Mouse (Mus musculus) forebrain, postnatal 0 days (tissue): Measurements from ENCODE around the gene Zfp428. TPM values are rescaled to one million over a fixed set of nuclear protein-coding genes. Genes with fewer than 3 reads are reported as not detected.

Experiments used
- ATAC-seq: fragments of 200-750 bp; cut with Nextera tagmentation; 2 replicates; pipeline ENCODE4 v1.8.0; 2017; ENCODE audit warnings: mild to moderate bottlenecking, moderate library complexity
- DNase-seq: peaks from one replicate; pipeline ENCODE4 v3.0.0-alpha.2; 2015
- H3K27ac ChIP-seq: fragments of 300-500 bp; sonication (generic); 2 replicates; pipeline ENCODE4 v1.5.1; 2014; ENCODE audit warnings: low read depth, mild to moderate bottlenecking, antibody characterized with exemption, low read length, moderate library complexity, mixed read lengths
- H3K27me3 ChIP-seq: fragments of 300-500 bp; sonication (generic); 2 replicates; pipeline ENCODE4 v1.6.1; 2014; ENCODE audit warnings: mild to moderate bottlenecking, low read length, mixed read lengths; ENCODE audit not compliant: insufficient read depth
- H3K36me3 ChIP-seq: fragments of 300-500 bp; sonication (generic); 2 replicates; pipeline ENCODE4 v1.6.1; 2014; ENCODE audit warnings: mild to moderate bottlenecking, moderate library complexity; ENCODE audit not compliant: insufficient read depth
- H3K4me1 ChIP-seq: fragments of 300-500 bp; sonication (generic); 2 replicates; pipeline ENCODE4 v1.6.1; 2014; ENCODE audit warnings: antibody characterized with exemption; ENCODE audit not compliant: insufficient read depth
- H3K4me2 ChIP-seq: fragments of 300-500 bp; sonication (generic); 2 replicates; pipeline ENCODE4 v1.6.1; 2014; ENCODE audit warnings: low read depth, mild to moderate bottlenecking, moderate library complexity
- H3K4me3 ChIP-seq: fragments of 300-500 bp; sonication (generic); 2 replicates; pipeline ENCODE4 v1.5.1; 2014; ENCODE audit warnings: low read depth, low read length, mixed read lengths
- H3K9ac ChIP-seq: fragments of 300-500 bp; sonication (generic); 2 replicates; pipeline ENCODE4 v1.6.1; 2014; ENCODE audit warnings: mild to moderate bottlenecking
- H3K9me3 ChIP-seq: fragments of 300-500 bp; sonication (generic); 2 replicates; pipeline ENCODE4 v1.6.1; 2016; ENCODE audit warnings: low read length
- CTCF ChIP-seq: sonication (generic); IDR thresholded peaks from 2 replicates; pipeline ENCODE4 v1.5.1; 2016; ENCODE audit warnings: antibody characterized with exemption, control low read depth, low read depth
- WGBS: fragments of 180-500 bp; shearing (Covaris S2); extraction: QIAGEN DNeasy Blood & Tissue Kit; methylation state at CpG from one replicate; pipeline ENCODE4 v1.1.7; 2014; 5-methylcytosine and 5-hydroxymethylcytosine counted together
- polyA plus RNA-seq: library from polyadenylated mRNA; unstranded; fragments of >200 nt; fragmentation: Nextera tagmentation; extraction: Ambion mirVana; gene quantifications from 2 replicates; pipeline ENCODE4 v1.2.1, GENCODE M21; 2015
- total RNA-seq: library from RNA; depleted of rRNA; stranded (reverse); fragments of >200 nt; gene quantifications from 2 replicates; pipeline ENCODE4 v1.2.3, GENCODE M21; 2014

The Zfp428 gene
- total and polyA plus RNA-seq, 2 experiments from 2014 or later: 196 to 258 TPM

- peak within 1 kb of the TSS; percentile 59; the same call in 1 of the 2 replicates for H3K27ac ChIP-seq
- no peaks in the 10 kb centered on the region for H3K4me1 ChIP-seq
- no peak for TF ChIP-seq CTCF
- 38% methylated on average over 13 of the region's 13 CpGs for WGBS
- H3K36me3 ChIP-seq: no peaks in the 10 kb centered on the region; the same call in 1 of the 2 replicates
- H3K27me3 ChIP-seq: no peaks in the 10 kb centered on the region
- peak within 1 kb of the TSS; percentile 86 for H3K4me3 ChIP-seq
- peak within 1 kb of the TSS; percentile 76 for H3K4me2 ChIP-seq
- ATAC-seq: no peak
- no peaks in the 10 kb centered on the region for H3K9me3 ChIP-seq
- no peak for DNase-seq
- H3K9ac ChIP-seq: peak within 1 kb of the TSS; percentile 68
Observed at GRCm38 (mm10) chr7:24546068-24546614, 39.3 kb downstream of the Zfp428 start, which contains the start of the genes Pinlyp and Xrcc1. Gene Pinlyp (minus strand): TSS chr7:24546118. Gene Xrcc1 (plus strand): TSS chr7:24546289.

DNA sequence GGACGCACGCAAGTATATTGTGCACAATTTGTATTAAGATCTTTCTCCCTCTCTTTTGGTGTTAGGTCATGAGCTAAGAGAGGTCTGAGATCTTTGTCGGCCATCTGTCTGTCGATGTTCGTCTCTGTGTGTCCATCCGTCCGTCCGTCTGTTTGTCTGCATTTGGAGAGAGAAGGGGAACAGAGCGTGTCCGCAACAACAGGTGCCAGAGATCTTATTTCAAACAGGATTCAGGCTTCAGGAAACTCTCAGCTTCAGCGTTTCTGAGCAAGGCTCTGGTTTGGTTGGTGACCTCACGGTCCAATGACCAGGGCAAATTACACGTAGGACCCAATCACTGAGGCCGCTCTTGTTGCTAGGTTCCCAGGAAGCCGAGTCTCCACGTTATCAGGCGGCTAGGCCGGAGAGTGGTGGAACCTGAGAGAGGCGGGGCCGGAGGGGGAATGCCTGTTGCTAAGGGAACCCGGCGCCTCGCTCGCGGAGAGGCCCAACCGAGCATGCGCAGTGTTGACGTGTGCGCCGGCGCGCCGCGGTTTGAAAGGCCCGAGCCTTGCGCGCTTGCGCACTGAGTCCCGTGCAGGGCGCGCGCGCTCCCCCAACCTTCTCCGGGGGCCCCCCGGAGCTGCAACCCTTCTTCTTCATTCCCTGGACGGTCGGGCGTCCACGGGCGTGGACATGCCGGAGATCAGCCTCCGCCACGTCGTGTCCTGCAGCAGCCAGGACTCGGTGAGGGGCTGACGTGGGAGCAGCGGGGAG is 40.0 kb downstream of the Zfp428 start:
- no peak for TF ChIP-seq CTCF
- H3K4me3 ChIP-seq: peak overlapping the region; percentile 86
- peak overlapping the region; percentile 59; the same call in 1 of the 2 replicates for H3K27ac ChIP-seq
- H3K36me3 ChIP-seq: no peaks in the 10 kb centered on the region; the same call in 1 of the 2 replicates
- no peaks in the 10 kb centered on the region for H3K27me3 ChIP-seq
- no peaks in the 10 kb centered on the region for H3K9me3 ChIP-seq
- ATAC-seq: peak; percentile 99
- under 1% methylated on average over 57 of the region's 57 CpGs for WGBS
- H3K9ac ChIP-seq: peak overlapping the region; percentile 68
- peak; percentile 100 for DNase-seq
- no peaks in the 10 kb centered on the region for H3K4me1 ChIP-seq
- peak overlapping the region; percentile 76 for H3K4me2 ChIP-seq

DNA sequence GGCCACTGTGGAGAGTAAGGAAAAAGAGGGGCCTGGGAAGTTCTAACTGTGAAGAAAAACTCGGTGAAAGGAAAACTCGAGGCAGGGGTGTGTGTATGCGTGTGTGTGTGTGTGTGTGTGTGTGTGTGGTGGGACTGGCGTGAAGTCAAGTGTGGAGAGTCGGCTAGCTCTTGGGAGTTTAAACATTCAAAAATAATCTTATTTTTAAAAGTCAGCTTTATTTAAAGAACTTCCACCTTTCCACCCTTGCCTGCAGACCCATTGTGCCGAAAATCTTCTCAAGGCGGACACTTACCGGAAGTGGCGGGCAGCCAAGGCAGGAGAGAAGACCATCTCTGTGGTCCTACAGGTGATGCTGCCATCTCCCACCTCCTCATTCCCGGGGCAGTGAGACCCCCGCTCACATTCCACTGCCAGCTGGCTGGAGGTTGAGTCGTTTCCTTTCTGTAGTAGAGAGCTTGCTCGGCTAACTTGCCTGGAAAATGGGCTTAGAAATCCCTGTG is 40.8 kb downstream of the Zfp428 start:
- Histone ChIP-seq H3K9ac (peak overlapping the region; percentile 68), H3K4me2 (peak overlapping the region; percentile 76), H3K4me3 (peak overlapping the region; percentile 86), H3K4me1 (no peaks in the 10 kb centered on the region), H3K36me3 (peaks cover 7% of the 10 kb centered on the region; the same call in 1 of the 2 replicates), H3K27me3 (no peaks in the 10 kb centered on the region), H3K27ac (no peak overlapping the region; the same call in 1 of the 2 replicates), H3K9me3 (no peaks in the 10 kb centered on the region)
- ATAC-seq (no peak), DNase-seq (no peak)
- WGBS: 23% methylated on average over 13 of the region's 13 CpGs
- no peak for TF ChIP-seq CTCF

- Histone ChIP-seq H3K4me3 (no peak overlapping the region), H3K4me1 (no peaks in the 10 kb centered on the region), H3K9ac (no peak overlapping the region), H3K9me3 (no peaks in the 10 kb centered on the region), H3K4me2 (no peak overlapping the region), H3K27ac (no peak overlapping the region), H3K27me3 (no peaks in the 10 kb centered on the region), H3K36me3 (peaks cover 11% of the 10 kb centered on the region)
- no peak for ATAC-seq
- TF ChIP-seq CTCF: no peak
- WGBS: 96% methylated on average over 12 of the region's 12 CpGs
- DNase-seq: no peak
Observed at GRCm38 (mm10) chr7:24551985-24552759, 45.4 kb downstream of the Zfp428 start.

- Histone ChIP-seq H3K4me1 (no peaks in the 10 kb centered on the region), H3K36me3 (peaks cover 14% of the 10 kb centered on the region), H3K4me2 (no peak overlapping the region), H3K4me3 (no peak overlapping the region), H3K27me3 (no peaks in the 10 kb centered on the region), H3K9me3 (no peaks in the 10 kb centered on the region), H3K27ac (no peak overlapping the region), H3K9ac (no peak overlapping the region)
- DNase-seq (no peak), ATAC-seq (no peak)
- TF ChIP-seq CTCF: no peak
- 96% methylated on average over 10 of the region's 10 CpGs for WGBS
Observed at GRCm38 (mm10) chr7:24555786-24556185, 49.0 kb downstream of the Zfp428 start.

DNA sequence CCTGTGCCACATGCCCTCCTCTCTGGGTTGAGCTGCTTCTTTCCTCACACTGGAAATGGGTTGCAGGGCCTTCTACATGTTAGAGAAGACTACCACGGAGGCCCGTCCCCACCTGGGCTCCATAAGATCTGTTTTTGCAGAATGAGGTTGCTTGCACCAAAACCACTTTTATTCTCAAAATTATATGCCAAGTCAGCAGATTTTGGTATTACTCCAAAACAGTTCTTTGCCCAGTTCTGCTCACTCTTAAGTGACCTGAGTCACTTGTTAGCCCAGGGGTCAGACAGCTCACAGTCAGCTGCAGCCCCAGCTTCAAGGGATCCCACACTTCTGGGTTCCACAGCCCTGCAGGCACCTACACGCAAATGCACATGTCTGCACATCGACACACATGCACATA is 54.6 kb downstream of the Zfp428 start:
- Histone ChIP-seq H3K4me2 (no peak overlapping the region), H3K9ac (no peak overlapping the region), H3K27me3 (no peaks in the 10 kb centered on the region), H3K4me3 (no peak overlapping the region), H3K27ac (no peak overlapping the region), H3K9me3 (no peaks in the 10 kb centered on the region), H3K36me3 (peaks cover 24% of the 10 kb centered on the region), H3K4me1 (no peaks in the 10 kb centered on the region)
- TF ChIP-seq CTCF: no peak
- no peak for ATAC-seq
- no peak for DNase-seq
- 89% methylated on average over 4 of the region's 4 CpGs for WGBS
